Mouse (Mus musculus) heart, postnatal 25 days (tissue): ENCODE results near the gene Fam198a. TPM values are rescaled to one million over a fixed set of nuclear protein-coding genes. Genes with fewer than 3 reads are reported as not detected.

Source experiments
- DNase-seq: peaks from one replicate; pipeline ENCODE4 v3.0.0; 2022; ENCODE audit warnings: low spot score
- intact Hi-C: fragments of 180-260 bp; cut with DNase I; formaldehyde crosslinking; loops from one replicate; pipeline ENCODE4 v1.15.1; 2025
- total RNA-seq, 2 experiments: library from RNA; stranded (reverse); gene quantifications; 2 replicates each; pipeline ENCODE4 v1.2.3; 2021

The Fam198a gene
- total RNA-seq, 2 experiments from 2014 or later: 0.94 to 0.98 TPM

GRCm38 (mm10) chr9:121924901-121925560, 25.8 kb upstream of the Fam198a start:
- intact Hi-C loops: no loop called here
- DNase-seq: no peak

GRCm38 (mm10) chr9:121925959-121926358, 24.8 kb upstream of the Fam198a start:
- DNase-seq: no peak
- intact Hi-C loops: no loop called here

GRCm38 (mm10) chr9:121926634-121927405, 24.0 kb upstream of the Fam198a start:
- intact Hi-C loops: no loop called here
- DNase-seq: no peak

DNA sequence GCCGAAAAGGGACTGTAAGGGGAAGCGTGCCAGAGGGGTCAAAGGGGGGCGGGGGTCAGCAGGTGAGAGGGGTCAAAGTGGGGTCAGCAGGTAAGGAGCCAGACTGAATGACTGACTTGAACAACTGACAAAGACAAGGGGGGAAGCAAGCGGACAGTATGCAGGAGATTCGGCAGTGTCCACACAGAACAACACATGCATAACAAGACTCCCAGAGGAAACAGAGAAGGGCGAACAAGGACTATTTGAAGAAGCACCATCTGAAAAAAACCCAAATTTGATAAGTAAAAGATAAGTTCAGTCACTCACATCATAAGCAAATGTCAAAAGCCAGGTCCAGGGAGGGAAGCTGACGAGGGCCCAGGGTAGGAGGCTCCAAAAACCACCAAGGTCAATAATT, 23.1 kb upstream of the Fam198a start:
- intact Hi-C loops: no loop called here
- no peak for DNase-seq

GRCm38 (mm10) chr9:121928498-121928897, 22.3 kb upstream of the Fam198a start:
- intact Hi-C loops: no loop called here
- no peak for DNase-seq

GRCm38 (mm10) chr9:121934856-121935255, 15.9 kb upstream of the Fam198a start:
- intact Hi-C loops: no loop called here

DNA sequence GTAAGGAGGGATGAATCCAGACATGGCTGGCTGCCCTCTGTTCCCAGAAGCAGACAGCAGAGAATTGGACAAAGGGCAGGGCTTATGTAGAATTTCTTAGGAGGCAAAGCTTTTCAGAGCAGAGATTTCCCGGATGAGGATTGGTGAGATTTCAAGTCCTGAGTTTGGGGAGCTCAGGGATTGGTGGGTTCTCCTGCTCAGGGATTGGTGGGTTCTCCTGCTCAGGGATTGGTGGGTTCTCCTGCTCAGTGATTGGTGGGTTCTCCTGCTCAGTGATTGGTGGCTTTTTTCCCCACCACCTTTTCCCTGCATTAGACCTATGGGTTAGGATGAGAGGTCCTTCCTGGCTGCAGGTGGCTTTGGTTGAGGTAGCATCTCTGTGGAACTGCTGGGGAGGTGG, 13.8 kb upstream of the Fam198a start:
- DNase-seq: no peak
- intact Hi-C loops: no loop called here

More at GRCm38 (mm10) chr9:121934856-121935255, 15.9 kb upstream of the Fam198a start:
- no peak for DNase-seq

DNA sequence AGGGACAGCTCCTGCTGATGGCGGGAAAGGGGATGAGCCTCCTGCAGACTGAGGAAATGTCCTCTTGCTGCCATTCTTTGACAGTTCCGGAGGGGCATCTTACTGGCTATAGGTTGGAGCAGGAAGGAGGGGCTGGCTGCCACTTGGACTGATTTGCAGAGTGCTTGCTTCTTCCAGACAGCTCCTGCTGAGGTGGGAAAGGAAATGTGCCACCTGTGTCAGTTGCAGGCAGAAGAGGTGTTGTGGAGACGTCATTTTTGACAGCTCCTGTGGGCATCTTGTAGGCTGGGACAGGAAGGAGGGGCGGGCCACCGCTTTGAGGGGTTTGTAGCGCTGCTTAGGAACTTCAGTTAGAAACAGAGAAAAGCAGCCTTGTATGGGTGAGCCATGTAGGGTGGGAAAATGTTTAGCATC, 13.3 kb upstream of the Fam198a start:
- intact Hi-C loops: no loop called here
- DNase-seq: no peak

- no peak for DNase-seq
- intact Hi-C loops: no loop called here
Measured at GRCm38 (mm10) chr9:121937944-121938355, 12.8 kb upstream of the Fam198a start.

DNA sequence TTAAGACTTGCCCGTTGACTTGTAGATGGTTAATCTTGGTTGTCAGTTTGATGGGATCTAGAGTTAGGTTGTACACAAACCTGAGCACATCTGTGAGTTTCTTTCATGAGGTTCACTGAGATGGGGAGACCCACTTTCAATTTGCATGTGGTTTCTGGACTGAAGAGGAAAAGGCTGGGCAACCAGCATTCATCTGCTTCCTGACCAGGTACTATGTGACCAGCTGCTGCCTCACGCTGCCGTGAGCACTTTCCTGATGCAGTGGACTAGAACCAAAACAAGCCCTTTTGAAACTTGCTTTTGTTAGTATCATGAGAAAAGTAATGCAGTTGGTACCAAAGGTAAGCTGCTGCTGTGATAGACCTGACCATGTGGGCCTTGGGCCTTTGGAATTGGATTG, 7.8 kb upstream of the Fam198a start:
- intact Hi-C loops: no loop called here
- DNase-seq: no peak

- no peak for DNase-seq
Measured at GRCm38 (mm10) chr9:121943628-121944027, 7.2 kb upstream of the Fam198a start.

DNA sequence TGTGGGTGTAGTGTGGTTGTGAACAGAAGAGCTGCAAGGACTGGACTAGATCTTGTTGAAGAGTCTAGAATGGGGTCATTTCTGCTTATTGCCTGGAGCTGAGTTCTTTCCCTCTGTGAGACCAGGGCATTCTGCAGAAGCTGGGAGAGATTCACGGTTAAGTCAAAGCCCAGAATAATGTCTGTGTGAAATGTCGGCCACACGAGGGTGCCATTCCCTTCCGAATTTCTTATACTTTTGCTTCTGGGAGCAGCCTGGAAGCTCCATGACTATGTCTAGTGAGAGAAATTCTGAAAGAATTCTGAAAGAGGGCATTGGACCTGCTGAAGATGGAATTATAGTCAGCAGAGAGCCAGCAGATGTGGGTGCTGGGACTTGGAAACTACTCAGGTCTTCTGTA, 3.0 kb upstream of the Fam198a start:
- no peak for DNase-seq
- intact Hi-C loops: loop anchor here (1.0 to 5.0 kb wide), 3 partner anchors 38 to 300 kb away; no protein-coding TSS in a partner anchor

More at GRCm38 (mm10) chr9:121943628-121944027, 7.2 kb upstream of the Fam198a start:
- intact Hi-C loops: no loop called here

DNA sequence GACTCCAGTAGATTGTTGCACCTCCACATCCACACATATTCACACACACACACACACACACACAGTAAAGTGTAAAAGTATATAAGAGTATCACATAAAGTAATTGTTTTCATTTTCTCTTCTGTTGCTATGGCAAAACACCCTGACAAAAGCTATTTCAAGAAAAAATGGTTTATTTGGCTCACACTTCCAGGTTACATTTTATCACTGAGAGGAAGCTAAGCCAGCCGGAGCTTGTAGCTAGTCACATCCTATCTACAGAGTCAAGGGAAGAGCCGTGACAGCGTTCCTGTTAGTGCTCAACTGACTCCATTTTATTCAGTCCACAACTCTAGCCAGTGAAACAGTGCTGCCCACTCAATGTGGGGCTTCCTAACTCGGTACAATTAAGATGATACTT, 2.4 kb upstream of the Fam198a start:
- intact Hi-C loops: loop anchor here (5.0 kb wide), 2 partner anchors 274 to 299 kb away; no protein-coding TSS in a partner anchor
- no peak for DNase-seq

DNA sequence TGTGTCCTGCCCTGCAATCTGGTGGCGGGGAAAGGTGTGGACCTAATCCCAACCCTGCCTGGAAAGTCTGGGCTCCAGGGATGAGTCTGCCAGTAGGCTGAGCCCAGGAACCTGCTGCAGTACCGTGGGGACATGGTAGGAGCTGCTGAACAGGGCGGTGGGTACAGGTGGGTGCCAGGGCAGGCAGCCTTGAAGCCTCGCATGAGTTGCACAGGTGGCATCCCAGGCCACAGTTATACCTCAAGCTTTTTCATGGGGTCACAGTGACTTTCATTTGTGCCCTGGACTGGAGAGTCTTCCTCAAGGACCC, 281 bp downstream of the Fam198a start:
- intact Hi-C loops: no loop called here
- DNase-seq: no peak

DNA sequence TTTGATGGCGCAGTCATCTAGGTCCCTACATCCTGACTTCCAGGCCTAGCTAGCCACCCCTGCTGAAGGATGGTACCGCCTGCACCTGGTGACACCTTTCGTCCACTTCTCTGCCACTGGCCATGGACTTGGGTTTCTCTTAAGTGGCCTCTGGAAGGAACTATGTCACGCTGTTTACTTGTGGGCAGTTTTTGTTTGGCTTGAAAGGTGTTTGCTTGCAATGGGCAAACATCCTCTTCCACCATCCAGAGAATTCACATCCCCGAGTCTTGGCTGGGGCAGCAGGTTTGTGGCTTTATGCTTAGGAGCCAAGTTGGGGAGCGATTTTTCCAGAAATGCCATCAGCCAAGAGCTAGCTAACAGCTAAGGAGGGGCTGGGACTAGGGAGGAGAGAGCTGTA, 1.8 kb downstream of the Fam198a start:
- intact Hi-C loops: no loop called here
- no peak for DNase-seq

GRCm38 (mm10) chr9:121959966-121960635, 9.3 kb downstream of the Fam198a start:
- intact Hi-C loops: no loop called here
- no peak for DNase-seq

DNA sequence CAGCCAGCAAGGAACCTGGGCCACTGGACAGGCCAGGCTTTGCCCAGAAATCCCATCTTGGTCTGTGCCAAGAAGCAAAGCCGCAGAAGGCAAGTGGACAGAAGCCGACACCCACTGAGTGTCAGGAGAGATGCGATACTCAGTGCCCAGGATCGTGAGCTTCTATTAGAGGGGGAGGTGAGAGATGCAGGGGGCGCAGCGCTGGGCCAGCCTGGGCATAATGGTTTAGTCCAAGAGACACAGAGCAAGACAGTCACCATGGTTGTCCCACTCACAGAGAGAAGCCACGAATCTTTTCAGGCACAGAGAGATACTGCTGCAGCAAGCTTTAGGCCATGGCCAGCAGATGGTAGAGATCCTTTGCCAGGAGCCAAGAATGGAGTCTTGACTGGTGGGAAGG, 14.2 kb downstream of the Fam198a start:
- intact Hi-C loops: no loop called here
- DNase-seq: no peak

DNA sequence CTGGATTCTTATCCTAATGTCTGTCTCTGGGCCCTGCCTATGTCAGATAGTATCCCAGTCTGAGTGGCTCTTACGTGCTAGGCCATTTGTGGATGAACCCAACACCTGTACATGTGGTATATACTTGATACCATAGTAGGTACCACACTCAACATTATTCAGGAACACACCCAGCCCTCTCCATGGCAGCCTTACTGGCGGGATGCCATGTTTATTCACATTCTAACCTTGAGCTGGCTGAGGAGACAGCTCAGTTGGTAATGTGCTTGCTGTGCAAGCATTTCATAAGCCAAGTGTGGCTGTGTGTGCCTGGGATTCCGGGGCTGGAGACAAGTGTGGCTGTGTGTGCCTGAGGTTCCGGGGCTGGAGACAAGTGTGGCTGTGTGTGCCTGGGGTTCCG, 17.5 kb downstream of the Fam198a start:
- intact Hi-C loops: no loop called here
- DNase-seq: no peak

- no peak for DNase-seq
Measured at GRCm38 (mm10) chr9:121969841-121970381, 19.1 kb downstream of the Fam198a start.

DNA sequence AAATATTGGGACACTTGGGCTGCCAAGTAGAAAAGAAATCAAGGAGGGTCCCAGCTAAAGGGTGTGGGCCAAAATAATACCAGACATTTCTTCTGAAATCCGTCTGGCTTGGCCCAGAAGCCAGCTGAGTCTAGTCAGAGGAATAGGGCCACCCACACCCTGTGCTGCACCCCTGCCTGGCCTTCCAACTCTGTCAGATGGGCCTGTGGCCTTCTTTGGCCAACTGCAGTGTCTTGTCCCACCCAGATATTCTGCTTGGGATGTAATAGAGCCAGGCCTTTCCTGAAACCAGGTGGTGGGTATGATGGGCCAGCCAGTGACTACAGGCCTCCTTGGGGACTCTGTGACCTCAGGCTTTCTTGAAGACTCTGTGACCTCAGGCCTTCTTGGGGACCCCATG, 22.4 kb downstream of the Fam198a start:
- DNase-seq: peak; percentile 44
- intact Hi-C loops: no loop called here

More at GRCm38 (mm10) chr9:121969841-121970381, 19.1 kb downstream of the Fam198a start:
- intact Hi-C loops: no loop called here
